Mouse (Mus musculus): ENCODE measurements around the gene Slc6a11. TPM values are rescaled to one million over a fixed set of nuclear protein-coding genes. Genes with fewer than 3 reads are reported as not detected.

Slc6a11 gene
- polyA plus RNA-seq, 1 experiment from 2014 or later, result 0.09 TPM

GRCm38 (mm10) chr6:114257762-114258361, 126.8 kb downstream of the Slc6a11 start:
- 61% methylated on average over 1 of the region's 1 CpGs for WGBS
- no peak overlapping the region for H3K9ac ChIP-seq (replicated peaks; ENCODE audit: low read length)
- no peak for ATAC-seq (ENCODE audit: low FRiP score, low TSS enrichment)
- H3K9me3 ChIP-seq (ENCODE audit: low read length), result no peaks in the 10 kb centered on the region
- H3K4me3 ChIP-seq (ENCODE audit: low read length), result no peak overlapping the region
- no peaks in the 10 kb centered on the region for H3K27me3 ChIP-seq (ENCODE audit: insufficient read depth, low read length)
- no peaks in the 10 kb centered on the region for H3K36me3 ChIP-seq (ENCODE audit: insufficient read depth, low read length)
- H3K4me2 ChIP-seq (replicated peaks; ENCODE audit: low read depth, low read length), result no peak overlapping the region
- H3K27ac ChIP-seq (ENCODE audit: low read length), result no peak overlapping the region
- no peaks in the 10 kb centered on the region for H3K4me1 ChIP-seq (ENCODE audit: insufficient read depth, low read length)

DNA sequence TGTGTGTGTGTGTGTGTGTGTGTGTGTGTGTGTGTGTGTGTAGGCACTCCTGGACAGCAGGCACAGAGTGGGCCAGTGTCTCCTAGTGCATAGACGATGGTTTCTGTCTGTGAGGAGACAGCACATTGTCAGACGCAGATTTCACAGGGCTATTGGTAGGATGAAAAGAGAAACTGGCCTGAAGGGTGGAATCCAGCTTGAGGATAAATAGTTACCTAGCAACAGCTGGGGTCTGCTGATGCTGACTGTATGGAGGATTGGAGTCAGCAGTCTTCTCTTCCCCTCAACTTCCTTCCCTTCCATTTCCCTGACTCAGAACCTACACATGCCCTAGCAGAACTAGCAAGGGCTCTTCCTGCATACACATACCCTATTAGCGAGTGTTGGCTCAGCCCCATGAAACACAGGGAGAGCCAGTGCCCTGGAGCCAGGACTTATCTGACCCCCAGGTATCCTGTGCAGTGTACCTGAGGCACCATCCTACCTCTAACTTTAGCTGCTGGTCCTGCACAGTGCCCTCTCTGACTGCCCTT, 127.7 kb downstream of the Slc6a11 start:
- Histone ChIP-seq H3K4me2 (replicated peaks; ENCODE audit: low read depth, low read length) (no peak overlapping the region), H3K9ac (replicated peaks; ENCODE audit: low read length) (no peak overlapping the region), H3K27me3 (ENCODE audit: insufficient read depth, low read length) (no peaks in the 10 kb centered on the region), H3K4me3 (ENCODE audit: low read length) (no peak overlapping the region), H3K27ac (ENCODE audit: low read length) (no peak overlapping the region), H3K4me1 (ENCODE audit: insufficient read depth, low read length) (no peaks in the 10 kb centered on the region), H3K9me3 (ENCODE audit: low read length) (no peaks in the 10 kb centered on the region), H3K36me3 (ENCODE audit: insufficient read depth, low read length) (no peaks in the 10 kb centered on the region)
- 73% methylated on average over 3 of the region's 3 CpGs for WGBS
- no peak for ATAC-seq (ENCODE audit: low FRiP score, low TSS enrichment)

GRCm38 (mm10) chr6:114261609-114262008, 130.6 kb downstream of the Slc6a11 start:
- no peaks in the 10 kb centered on the region for H3K9me3 ChIP-seq (ENCODE audit: low read length)

DNA sequence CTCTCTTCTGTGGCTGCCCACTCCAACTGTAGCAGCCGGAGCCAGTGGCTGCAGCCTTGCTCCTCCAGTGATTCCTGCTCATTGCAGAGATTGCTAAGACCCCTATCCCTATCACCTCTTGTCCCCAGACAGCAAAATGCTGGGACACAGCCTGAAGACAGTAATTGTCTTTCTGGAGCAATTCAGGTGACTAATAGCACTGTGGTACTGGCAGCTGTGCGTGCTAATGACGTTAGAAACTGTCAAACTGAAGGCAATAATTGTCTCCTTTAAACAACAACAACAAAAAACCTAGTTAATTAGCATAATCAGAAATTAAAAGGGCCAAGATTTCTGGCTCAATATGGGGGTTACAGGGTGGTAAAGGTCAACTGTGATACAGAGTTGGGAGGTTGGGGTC, 133.0 kb downstream of the Slc6a11 start:
- Histone ChIP-seq H3K27me3 (ENCODE audit: insufficient read depth, low read length) (no peaks in the 10 kb centered on the region; the same call in 1 of the 2 replicates), H3K9me3 (ENCODE audit: low read length) (no peaks in the 10 kb centered on the region), H3K4me3 (ENCODE audit: low read length) (no peak overlapping the region), H3K4me1 (ENCODE audit: insufficient read depth, low read length) (no peaks in the 10 kb centered on the region), H3K9ac (replicated peaks; ENCODE audit: low read length) (no peak overlapping the region), H3K36me3 (ENCODE audit: insufficient read depth, low read length) (no peaks in the 10 kb centered on the region), H3K27ac (ENCODE audit: low read length) (no peak overlapping the region), H3K4me2 (replicated peaks; ENCODE audit: low read depth, low read length) (no peak overlapping the region)
- 44% methylated on average over 3 of the region's 3 CpGs for WGBS
- ATAC-seq (ENCODE audit: low FRiP score, low TSS enrichment), result no peak

More at GRCm38 (mm10) chr6:114261609-114262008, 130.6 kb downstream of the Slc6a11 start:
- Histone ChIP-seq H3K36me3 (ENCODE audit: insufficient read depth, low read length) (no peaks in the 10 kb centered on the region), H3K4me1 (ENCODE audit: insufficient read depth, low read length) (no peaks in the 10 kb centered on the region), H3K9ac (replicated peaks; ENCODE audit: low read length) (no peak overlapping the region), H3K4me3 (ENCODE audit: low read length) (no peak overlapping the region), H3K27me3 (ENCODE audit: insufficient read depth, low read length) (no peaks in the 10 kb centered on the region), H3K4me2 (replicated peaks; ENCODE audit: low read depth, low read length) (no peak overlapping the region), H3K27ac (ENCODE audit: low read length) (no peak overlapping the region)
- WGBS, result 64% methylated on average over 6 of the region's 6 CpGs
- ATAC-seq (ENCODE audit: low FRiP score, low TSS enrichment), result no peak

GRCm38 (mm10) chr6:114264426-114264825, 133.4 kb downstream of the Slc6a11 start:
- Histone ChIP-seq H3K4me3 (ENCODE audit: low read length) (no peak overlapping the region), H3K9me3 (ENCODE audit: low read length) (no peaks in the 10 kb centered on the region), H3K4me1 (ENCODE audit: insufficient read depth, low read length) (no peaks in the 10 kb centered on the region), H3K36me3 (ENCODE audit: insufficient read depth, low read length) (no peaks in the 10 kb centered on the region), H3K27me3 (ENCODE audit: insufficient read depth, low read length) (no peaks in the 10 kb centered on the region; the same call in 1 of the 2 replicates), H3K4me2 (replicated peaks; ENCODE audit: low read depth, low read length) (no peak overlapping the region), H3K27ac (ENCODE audit: low read length) (no peak overlapping the region), H3K9ac (replicated peaks; ENCODE audit: low read length) (no peak overlapping the region)
- ATAC-seq (ENCODE audit: low FRiP score, low TSS enrichment), result no peak
- 65% methylated on average over 5 of the region's 5 CpGs for WGBS

GRCm38 (mm10) chr6:114266273-114266672, 135.2 kb downstream of the Slc6a11 start:
- Histone ChIP-seq H3K27ac (ENCODE audit: low read length) (no peak overlapping the region), H3K4me2 (replicated peaks; ENCODE audit: low read depth, low read length) (no peak overlapping the region), H3K4me1 (ENCODE audit: insufficient read depth, low read length) (no peaks in the 10 kb centered on the region), H3K4me3 (ENCODE audit: low read length) (no peak overlapping the region), H3K9ac (replicated peaks; ENCODE audit: low read length) (no peak overlapping the region), H3K27me3 (ENCODE audit: insufficient read depth, low read length) (no peaks in the 10 kb centered on the region; the same call in 1 of the 2 replicates), H3K9me3 (ENCODE audit: low read length) (no peaks in the 10 kb centered on the region), H3K36me3 (ENCODE audit: insufficient read depth, low read length) (no peaks in the 10 kb centered on the region)
- no peak for ATAC-seq (ENCODE audit: low FRiP score, low TSS enrichment)

- no peak for ATAC-seq (ENCODE audit: low FRiP score, low TSS enrichment)
- Histone ChIP-seq H3K9ac (replicated peaks; ENCODE audit: low read length) (no peak overlapping the region), H3K9me3 (ENCODE audit: low read length) (no peaks in the 10 kb centered on the region), H3K4me3 (ENCODE audit: low read length) (no peak overlapping the region), H3K4me1 (ENCODE audit: insufficient read depth, low read length) (no peaks in the 10 kb centered on the region), H3K27ac (ENCODE audit: low read length) (no peak overlapping the region), H3K27me3 (ENCODE audit: insufficient read depth, low read length) (no peaks in the 10 kb centered on the region; the same call in 1 of the 2 replicates), H3K4me2 (replicated peaks; ENCODE audit: low read depth, low read length) (no peak overlapping the region), H3K36me3 (ENCODE audit: insufficient read depth, low read length) (no peaks in the 10 kb centered on the region)
- WGBS, result 32% methylated on average over 4 of the region's 4 CpGs
These were observed 136.9 kb downstream of the Slc6a11 start for GRCm38 (mm10) chr6:114267979-114268378.

GRCm38 (mm10) chr6:114269589-114269988, 138.5 kb downstream of the Slc6a11 start:
- ATAC-seq (ENCODE audit: low FRiP score, low TSS enrichment), result no peak
- H3K27ac ChIP-seq (ENCODE audit: low read length), result no peak overlapping the region

GRCm38 (mm10) chr6:114270799-114271198, 139.8 kb downstream of the Slc6a11 start:
- no peaks in the 10 kb centered on the region for H3K9me3 ChIP-seq (ENCODE audit: low read length)
- H3K27ac ChIP-seq (ENCODE audit: low read length), result no peak overlapping the region
- no peak for ATAC-seq (ENCODE audit: low FRiP score, low TSS enrichment)
- no peak overlapping the region for H3K4me2 ChIP-seq (replicated peaks; ENCODE audit: low read depth, low read length)
- no peaks in the 10 kb centered on the region for H3K36me3 ChIP-seq (ENCODE audit: insufficient read depth, low read length)
- no peak overlapping the region for H3K9ac ChIP-seq (replicated peaks; ENCODE audit: low read length)
- peaks cover 6% of the 10 kb centered on the region for H3K27me3 ChIP-seq (ENCODE audit: insufficient read depth, low read length)
- WGBS, result 51% methylated on average over 5 of the region's 5 CpGs
- H3K4me1 ChIP-seq (ENCODE audit: insufficient read depth, low read length), result no peaks in the 10 kb centered on the region
- no peak overlapping the region for H3K4me3 ChIP-seq (ENCODE audit: low read length)

More at GRCm38 (mm10) chr6:114269589-114269988, 138.5 kb downstream of the Slc6a11 start:
- no peaks in the 10 kb centered on the region for H3K36me3 ChIP-seq (ENCODE audit: insufficient read depth, low read length)
- no peaks in the 10 kb centered on the region for H3K9me3 ChIP-seq (ENCODE audit: low read length)
- H3K9ac ChIP-seq (replicated peaks; ENCODE audit: low read length), result no peak overlapping the region
- 81% methylated on average over 2 of the region's 2 CpGs for WGBS
- H3K4me1 ChIP-seq (ENCODE audit: insufficient read depth, low read length), result no peaks in the 10 kb centered on the region
- no peak overlapping the region for H3K4me2 ChIP-seq (replicated peaks; ENCODE audit: low read depth, low read length)
- H3K27me3 ChIP-seq (ENCODE audit: insufficient read depth, low read length), result peaks cover 6% of the 10 kb centered on the region
- no peak overlapping the region for H3K4me3 ChIP-seq (ENCODE audit: low read length)

DNA sequence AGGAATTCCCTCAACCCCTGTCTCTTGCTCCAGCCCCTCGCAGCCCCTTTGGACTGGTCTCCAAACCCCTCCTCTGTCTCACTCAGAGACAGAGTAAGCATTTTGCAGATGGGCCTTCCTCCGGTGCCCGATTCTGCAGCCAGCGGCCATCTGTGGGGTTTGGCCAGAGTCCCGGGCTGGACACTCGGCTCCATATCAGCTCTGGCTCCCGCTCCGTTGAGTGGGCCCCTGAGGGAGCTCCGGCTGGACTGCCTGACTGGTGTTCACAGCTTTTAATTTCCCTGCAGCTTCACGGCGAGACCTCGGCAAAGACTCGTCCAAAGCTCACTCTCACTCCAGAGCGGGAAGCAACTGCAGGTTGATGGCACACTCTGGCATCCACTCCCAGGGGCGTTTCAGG, 141.2 kb downstream of the Slc6a11 start:
- no peaks in the 10 kb centered on the region for H3K9me3 ChIP-seq (ENCODE audit: low read length)
- no peak overlapping the region for H3K4me2 ChIP-seq (replicated peaks; ENCODE audit: low read depth, low read length)
- no peak overlapping the region for H3K4me3 ChIP-seq (ENCODE audit: low read length)
- H3K27ac ChIP-seq (ENCODE audit: low read length), result no peak overlapping the region
- peaks cover 6% of the 10 kb centered on the region for H3K27me3 ChIP-seq (ENCODE audit: insufficient read depth, low read length)
- no peaks in the 10 kb centered on the region for H3K36me3 ChIP-seq (ENCODE audit: insufficient read depth, low read length)
- 76% methylated on average over 15 of the region's 15 CpGs for WGBS
- ATAC-seq (ENCODE audit: low FRiP score, low TSS enrichment), result no peak
- H3K4me1 ChIP-seq (ENCODE audit: insufficient read depth, low read length), result no peaks in the 10 kb centered on the region
- no peak overlapping the region for H3K9ac ChIP-seq (replicated peaks; ENCODE audit: low read length)
